Mouse (Mus musculus): Measurements from ENCODE around the gene Gm11983.
"Not testable (repeated sequence)": the region's sequence is repeated elsewhere in the genome, so short reads cannot be mapped to it uniquely, and the experiment has no call there.

GRCm38 (mm10) chr11:6802879-6803278 is 34.6 kb downstream of the Gm11983 start:
- not testable (repeated sequence) for TF ChIP-seq CTCF (IDR thresholded peaks at IDR 0.05; ENCODE audit: low read depth, low read length); POLR2A (IDR thresholded peaks at IDR 0.05; ENCODE audit: extremely low read depth, insufficient read depth, low read length)

Measured in liver, adult 2 months (tissue).